Mouse (Mus musculus): ENCODE measurements around the gene Ctnna2.

The Ctnna2 gene

DNA sequence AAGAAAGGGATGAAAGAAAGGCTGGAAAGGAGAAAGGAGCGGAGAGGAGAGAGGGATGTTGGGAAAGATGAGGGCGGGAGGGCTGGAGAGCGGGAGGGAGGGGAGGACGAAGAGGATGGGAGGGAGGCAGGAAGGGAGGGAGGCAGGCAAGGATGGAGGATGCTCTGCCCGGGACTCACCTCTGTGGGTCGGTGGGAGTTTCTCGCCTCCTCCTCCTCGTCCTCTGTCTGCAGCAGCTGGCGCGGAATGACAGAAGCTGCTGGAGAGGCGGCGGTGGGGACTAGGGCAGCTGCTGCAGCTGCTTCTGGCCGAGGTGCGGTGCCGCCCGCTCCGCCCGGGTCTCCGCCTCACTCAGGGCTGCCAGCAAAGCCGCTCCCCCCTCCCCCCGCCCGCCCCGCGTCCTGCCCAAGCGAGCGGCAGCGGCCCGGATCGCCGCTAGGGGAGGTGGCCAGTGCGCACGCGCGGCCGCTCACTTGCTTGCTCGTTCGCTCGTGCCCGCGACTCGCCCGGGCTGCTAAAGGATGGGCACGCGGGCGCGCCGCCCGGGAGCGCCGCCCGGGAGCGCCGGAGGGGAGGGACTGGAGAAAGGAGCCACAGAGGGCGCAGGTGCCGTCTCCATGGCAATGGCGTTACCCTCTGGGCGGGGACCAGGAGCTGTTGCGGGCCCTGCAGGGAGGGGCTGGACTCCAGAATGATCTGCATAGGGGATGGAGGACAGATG, at the start of gene Ctnna2:
Gene Ctnna2 (minus strand): TSS at position 459 of the 721 bp plus-strand sequence.
- peak; percentile 41 for DNase-seq

DNA sequence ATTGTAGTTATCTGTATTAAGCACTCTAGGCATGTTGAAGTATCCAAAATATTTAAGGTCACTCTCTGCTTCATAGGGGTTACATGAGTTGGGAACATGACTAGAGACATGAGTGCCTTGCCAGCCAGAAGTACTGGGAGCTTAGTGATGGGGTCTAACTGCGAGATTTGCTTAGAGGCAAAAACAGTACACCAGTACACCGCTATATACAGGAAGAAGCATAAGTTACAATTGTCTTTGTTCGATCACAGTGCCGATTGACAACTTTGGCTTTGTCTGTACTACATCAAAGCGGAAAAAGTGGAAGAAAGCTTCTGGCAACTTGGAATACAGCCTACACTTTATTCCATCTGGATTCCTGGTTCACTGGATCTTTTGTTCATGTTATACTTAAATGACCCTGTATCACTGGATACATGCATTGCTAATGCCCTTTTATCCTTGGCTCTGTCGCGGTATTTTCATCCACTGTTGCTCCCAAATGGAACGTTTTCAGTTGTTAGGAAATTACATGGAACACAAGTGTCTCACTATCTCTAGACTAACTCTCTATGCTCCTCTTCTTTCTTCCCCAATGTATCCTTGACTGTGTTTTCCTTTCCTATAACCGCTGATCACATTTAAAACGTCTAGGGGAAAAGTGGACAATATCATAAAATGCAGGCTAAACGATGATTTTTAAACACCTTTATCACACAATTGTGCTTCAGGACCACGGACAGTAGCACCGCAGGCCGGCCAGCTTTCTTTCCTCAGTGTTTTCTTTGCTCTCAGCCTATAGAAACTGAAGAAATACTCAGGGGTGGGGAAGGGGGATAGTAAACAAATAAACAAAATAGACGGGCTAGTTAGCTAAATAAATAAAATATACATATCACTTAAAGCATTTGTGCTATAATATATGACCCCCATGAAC, 896 bp upstream of the Ctnna2 start:
- no peak for DNase-seq

DNA sequence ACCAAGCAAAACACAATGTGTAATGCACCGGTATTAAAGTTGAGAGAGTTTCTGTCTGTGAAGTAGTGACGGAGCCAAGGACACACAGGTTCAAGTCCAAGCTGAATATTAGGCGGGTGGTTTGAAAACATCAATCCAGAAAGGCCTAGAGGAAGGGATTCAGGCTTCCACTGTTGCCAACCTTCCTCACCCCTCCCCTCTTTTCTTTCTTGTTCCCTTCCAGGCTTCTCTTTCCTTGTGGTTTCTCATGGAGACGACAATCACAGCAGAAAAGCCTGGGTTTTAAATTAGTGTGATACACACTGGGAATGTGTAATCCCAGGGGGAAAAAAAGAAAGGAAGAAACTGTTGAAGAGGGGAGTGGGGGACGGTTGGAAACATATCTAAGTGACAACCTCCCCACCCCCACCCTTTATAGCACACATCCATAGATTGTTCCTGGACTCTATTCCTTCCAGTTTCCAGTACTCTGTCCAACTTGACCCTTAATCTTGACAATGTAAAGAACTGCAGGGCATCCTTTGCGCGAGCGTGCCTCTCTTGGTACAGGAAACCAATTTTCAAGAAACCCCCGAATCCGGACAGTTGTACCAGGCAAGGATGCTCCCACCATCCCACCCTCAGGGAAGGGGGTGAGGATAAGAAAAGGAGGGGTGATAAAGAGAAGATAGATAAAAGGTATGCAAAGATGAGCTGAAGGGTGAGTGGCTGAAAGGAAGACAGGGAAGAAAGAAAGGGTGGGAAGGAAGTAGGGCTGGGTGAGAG, 841 bp downstream of the Ctnna2 start:
- no peak for DNase-seq

DNA sequence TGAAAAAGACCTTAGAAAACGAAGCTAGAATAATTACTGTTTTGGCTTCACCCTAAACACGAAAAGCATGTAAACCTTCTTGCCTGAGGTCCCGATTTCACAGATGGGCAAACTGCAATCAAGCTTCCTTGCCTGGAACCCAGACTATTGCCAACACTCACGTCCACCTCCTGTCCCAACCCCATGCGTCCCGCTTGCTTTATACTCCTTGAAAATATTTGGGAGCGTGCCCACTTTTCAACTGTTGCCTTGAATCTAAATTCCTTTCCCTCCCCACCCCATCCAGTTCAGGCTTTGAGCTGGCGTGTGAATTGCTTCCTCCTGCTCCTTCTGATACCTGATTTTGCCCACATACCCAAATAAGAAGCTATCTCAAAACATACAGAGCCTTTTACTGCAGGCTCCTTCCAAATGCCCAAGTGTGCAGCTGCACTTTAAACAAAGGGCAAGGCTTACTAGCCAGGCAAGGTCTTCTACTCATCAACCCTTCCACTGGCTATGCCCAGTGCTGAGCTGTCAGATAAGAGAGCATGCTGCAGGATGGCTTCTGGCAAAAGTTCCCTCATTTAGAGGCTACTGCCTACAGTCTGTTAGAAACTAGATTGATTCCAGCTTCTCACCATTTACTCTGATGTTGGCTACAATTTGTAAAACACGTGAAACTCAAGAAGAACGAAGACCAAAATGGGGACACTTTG, 8.8 kb downstream of the Ctnna2 start:
- DNase-seq: no peak

DNA sequence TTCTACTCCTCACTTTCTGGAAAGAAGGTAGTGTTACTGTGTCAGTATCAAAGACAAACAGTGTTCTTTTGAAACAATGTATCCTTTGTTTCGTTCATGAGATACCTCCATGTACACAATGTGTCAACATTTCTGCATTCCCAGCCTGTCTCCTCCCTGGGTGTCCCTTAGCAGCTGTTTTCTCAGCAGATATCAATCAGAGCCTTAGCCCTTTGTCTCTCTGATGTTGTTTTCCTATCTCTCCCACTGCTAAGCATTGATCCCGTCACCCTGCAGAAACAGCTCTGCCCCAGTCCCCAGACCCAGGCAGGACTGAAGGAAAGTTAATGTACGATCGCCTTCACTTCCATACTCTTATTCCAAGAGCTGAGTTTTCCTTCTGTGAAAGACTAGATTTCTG, 9.7 kb downstream of the Ctnna2 start:
- DNase-seq: no peak

DNA sequence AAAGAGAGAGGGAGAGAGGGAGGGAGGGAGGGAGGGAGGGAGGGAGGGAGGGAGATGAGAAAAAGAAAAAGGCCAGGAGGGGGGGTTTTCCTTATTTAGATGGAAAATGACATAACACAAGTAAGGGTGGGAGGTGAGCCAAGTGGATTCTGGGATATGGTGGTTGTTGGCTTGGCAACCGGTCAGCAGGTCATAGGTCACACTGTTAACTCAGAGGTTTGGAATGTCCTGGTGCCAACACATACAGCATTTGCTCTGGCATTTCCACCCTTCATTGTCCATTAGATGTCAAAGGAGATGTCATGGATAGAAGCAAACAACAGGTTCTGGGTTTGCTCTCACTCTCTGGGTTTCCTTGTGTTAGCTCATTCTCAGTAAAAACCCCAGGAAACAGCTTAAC, 17.5 kb downstream of the Ctnna2 start:
- no peak for DNase-seq

DNA sequence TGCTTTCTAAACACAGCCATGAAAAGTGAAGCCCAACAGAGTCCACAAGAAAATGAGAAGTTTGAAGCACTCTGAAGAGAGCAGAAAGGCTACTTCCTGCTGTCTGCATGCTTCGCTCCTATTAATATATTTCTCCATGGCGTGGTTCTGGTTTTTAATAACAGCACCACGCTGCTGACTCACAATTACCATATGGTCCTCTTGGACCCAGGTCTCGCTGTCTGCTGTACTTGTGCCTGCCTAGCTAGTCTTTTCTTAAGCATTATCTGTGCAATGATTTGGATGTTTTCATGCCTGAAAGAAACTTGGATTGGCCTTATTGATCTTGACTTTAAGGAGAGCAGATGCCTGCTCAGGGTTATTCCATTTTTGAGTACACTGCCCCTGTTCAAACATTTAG, 28.2 kb downstream of the Ctnna2 start:
- no peak for DNase-seq

DNA sequence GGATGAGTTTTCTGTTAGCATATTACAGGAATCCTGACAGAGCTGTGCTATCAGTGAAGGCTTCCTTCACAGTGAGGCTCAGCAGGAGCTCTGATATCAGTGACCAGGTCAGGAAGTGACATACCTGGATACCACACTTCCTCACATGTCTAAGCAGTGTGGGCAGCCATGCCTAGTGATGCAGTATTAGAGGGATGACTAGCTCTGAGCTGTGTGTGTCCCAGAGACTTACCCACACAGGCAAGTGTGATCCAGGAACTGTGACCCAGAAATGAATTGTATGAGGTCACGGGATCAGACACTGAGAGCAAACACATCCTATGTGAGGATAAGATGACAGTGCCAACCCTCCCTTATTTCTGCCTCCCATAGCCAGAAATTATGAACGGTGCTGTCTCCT, 28.8 kb downstream of the Ctnna2 start:
- no peak for DNase-seq

DNA sequence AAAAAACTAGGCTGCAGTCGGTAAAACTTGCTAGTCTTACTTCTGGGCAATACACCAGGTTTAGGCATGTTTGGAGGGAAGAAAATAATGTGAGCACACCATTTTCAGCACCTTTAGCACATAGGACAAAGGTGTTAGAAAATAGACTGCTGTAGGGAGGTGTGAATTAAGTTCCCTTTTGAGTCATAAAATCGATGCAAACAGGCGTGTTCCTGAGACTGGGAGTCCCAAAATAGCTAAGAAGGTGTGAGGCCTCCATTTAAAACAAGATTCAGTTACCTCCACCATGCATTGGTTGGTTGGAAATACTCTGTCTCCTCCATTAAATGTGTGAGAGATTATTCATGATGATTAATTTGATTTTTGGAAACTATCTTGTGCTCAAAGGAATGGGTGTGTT, 50.1 kb downstream of the Ctnna2 start:
- no peak for DNase-seq

DNA sequence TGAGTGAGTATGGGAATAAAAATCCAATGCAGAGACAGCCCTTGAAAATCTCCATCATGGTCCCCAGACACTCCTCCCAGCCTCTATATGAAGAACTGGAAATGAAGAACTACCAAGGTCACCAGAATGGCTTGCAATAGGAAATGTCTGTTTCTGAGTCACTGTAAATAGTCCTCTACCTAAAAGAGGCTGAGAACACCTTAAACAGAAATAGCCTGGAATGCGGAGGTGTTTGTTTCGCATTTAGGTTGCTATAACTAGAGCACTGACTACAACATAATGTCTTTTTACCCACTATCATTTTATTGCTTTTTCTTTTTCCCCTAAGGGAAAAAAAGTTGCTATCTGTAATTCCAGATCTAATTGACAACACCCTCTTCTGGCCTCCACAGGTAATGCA, 106.3 kb downstream of the Ctnna2 start:
- DNase-seq: no peak

DNA sequence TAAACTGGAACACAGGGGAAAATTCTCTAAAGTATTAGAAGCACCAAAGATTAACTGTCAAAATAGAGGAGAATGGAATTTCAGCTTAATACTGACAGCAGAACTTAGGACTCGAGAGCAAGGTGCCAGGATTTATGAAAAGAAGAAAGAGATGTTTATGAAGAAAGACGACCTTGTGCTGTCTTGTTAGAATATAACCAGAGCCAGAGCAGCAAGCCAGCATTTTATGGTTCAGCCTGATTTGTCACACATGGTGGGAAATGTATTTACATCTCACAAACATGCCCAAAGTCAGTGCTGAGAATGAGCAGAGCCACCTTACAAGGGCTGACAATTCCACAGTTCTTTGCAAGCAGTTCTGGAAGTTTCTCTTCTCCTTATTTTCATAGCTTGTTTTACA, 110.2 kb downstream of the Ctnna2 start:
- DNase-seq: no peak

DNA sequence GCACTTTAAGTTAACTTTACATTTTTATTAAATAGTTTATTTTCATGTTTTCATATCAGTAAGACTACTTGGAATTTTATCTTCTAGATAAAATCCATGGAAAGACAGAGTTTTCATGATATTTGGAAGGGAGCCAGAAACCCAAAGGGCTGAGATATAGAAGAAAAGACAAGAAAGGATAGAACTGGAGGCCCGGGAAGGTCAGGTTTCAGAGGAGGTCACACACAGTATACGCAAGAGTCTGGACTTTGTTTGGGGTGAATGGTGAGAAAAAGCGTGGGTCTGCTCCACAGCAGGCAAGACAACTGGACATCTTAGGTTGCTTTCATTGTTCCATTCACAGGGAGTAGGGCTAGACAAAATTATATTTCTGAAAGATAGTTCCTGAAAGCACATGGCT, 111.4 kb downstream of the Ctnna2 start:
- DNase-seq: no peak

DNA sequence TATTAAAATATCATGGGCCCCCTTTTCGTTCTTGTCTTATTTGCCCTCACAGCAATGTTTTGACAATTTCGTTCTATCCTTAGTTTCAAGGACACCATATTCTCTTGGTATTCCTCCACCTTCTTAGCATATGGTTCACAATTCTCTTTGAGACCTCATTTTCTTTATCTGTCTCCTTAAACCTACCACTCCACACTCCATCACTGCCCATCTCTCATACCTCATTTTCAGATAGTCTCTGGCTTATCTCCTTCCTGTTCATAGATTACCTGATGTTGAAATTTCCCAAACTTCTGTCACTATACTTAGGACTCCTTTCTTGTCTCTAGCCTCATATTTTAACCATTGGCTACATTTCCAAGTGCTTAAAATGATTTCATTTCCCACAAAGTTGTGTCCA, 116.1 kb downstream of the Ctnna2 start:
- DNase-seq: no peak

DNA sequence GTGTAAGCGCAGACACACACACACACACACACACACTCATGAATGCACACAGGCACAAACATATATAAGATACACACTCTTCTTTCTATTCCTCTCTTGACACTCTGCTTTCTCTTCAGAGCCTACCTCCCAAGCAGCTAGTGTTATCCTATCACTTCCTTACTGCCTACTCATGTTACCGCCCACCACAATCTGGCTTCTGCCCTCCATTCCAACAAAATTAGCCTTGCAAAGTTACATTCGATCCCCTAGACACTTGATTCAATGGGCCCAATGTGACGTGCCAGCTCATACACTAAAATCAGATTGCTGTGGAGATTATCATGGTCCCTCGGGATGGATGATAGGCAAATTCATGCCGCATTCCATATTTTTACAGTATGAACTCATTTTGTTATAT, 116.7 kb downstream of the Ctnna2 start:
- DNase-seq: no peak

DNA sequence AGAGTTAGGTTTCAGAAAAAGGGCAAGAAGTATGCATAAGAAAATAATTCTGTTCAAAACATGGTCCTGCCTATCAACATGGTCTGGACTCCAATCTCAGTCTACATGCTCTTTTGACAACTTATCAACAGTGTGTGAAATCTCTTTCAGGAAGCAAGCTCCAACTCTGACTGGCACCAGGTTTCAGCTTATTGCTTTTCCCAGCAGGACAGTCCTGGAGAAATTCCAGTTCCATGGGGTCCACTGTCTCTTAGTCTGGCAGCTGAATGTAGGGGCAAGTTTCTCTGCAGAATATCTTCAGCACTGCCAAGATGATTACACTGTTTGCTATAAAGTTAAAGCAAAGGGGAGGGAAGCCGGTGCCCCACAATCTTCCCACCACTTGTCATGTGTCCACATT, 130.1 kb downstream of the Ctnna2 start:
- DNase-seq: no peak

DNA sequence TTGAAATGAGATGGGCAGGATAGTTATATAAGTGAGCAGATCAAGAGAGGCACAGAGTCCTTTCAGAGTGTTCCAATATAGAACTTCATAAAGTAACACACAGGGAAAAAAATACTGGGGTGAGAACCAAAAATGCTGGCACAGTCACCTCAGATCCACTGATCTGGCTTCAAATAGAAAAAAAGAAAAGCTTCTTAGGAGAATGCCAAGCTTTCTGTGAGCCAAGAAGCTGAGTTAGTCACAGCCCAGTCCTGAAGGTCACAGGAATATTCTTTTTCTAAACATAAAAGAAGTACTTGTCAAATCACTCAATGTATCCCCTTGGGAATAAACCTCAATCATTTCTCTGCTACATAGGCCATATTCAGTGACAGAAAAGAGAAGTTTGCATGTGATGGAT, 130.7 kb downstream of the Ctnna2 start:
- no peak for DNase-seq

DNA sequence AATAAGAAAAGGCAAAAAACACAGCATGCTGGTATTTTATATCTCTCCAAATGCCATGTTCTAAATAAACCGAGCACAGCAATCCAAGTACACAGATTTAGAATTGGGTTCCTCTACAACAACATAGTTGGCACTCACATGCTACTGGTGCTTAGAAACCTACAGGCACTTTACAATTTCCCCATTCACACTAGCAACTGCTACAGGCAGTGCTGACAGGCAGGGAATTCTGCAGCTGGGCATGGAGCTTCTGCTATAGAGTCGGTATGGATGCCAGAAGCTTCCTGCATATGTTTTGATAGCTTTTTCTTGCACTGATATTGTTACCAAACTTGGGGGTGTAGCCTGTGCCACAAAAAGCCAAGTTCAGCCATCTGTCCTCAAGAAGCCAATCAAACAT, 131.8 kb downstream of the Ctnna2 start:
- no peak for DNase-seq

DNA sequence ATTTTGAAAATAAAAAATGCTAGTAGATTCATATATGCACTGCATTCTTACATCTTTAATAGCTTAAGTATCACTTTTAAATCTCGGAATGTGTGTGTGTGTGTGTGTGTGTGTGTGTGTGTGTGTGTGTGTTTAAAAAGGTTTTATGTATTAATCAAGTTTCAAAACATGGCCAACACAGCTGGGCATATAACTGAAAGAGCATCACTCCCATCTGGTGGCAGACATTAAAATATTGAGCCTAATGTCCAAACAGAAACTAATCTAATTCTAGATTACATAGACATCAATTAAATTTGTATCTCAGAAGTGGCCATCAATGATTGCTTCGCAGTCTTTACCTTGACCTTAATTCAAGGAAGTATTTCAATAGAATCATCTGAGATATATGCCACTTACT, 140.4 kb downstream of the Ctnna2 start:
- no peak for DNase-seq

DNA sequence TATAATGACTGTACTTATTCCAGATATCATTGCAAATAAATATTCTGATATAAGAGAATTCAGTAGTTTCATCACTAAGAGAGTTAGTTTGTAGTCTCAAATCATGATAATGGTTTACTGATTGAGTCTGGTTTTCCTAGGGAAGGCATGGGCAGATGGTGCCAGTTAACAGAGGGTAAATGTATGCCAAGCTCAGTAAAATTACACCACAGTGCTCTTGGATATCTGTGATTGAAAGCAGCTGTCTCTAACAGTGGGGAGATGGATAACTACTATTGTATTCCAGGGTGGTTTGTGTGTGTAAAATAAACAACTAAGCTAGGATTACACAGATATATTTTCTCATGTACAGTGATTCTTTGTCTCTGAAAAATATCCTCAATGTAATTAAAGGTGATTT, 140.8 kb downstream of the Ctnna2 start:
- no peak for DNase-seq

DNA sequence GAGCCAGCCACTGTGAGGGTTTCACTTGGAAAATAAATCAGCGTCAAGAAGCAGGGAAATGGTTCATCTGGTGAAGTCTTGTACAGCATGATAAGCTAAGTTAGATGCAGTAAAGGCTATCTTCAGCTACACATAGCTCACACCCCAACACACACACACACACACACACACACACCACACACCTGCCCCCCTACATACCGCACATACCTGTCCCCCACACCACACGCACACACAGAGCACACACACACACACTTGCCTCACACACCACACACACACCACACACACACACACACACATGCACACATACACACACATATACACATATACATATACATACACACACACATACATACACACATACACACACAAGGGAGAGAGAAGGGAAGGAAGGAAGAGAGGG, 142.0 kb downstream of the Ctnna2 start:
- DNase-seq: no peak

DNA sequence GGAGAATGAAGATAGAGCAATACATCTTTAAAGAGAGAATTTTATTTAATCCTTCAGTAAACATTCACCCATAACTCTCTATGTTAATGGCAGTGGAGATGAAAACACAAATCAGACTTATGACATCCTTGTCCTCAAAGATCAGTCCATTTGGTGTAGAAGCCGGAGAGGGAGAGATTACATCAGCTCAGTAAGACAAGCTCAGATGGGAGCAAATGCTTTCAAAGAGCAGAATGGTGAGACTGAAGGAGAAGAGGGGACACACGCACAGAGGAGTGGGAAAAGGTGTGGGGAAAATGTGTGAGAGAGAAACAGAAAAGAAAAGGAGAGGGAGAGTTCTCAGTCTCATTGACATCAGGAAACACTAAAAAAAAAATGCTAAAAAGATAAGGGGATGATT, 144.8 kb downstream of the Ctnna2 start:
- DNase-seq: no peak

DNA sequence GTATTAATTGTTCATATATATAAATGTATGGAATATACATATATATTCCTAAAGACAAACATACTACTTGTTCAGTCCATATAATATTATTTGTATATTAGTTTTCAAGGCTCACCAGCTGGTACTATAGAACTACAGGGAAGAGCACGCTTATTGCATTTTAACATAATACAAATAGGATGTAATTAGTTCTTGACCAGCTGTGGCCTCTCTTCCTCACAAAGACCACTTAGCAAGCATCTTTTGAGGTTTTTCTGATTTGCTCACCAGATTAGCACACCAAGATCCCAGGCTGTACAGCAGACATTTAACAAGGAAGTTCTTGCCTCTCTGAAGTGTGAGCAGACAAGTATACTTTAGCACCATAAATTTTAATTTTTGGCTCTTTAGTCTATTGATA, 152.0 kb downstream of the Ctnna2 start:
- DNase-seq: no peak

DNA sequence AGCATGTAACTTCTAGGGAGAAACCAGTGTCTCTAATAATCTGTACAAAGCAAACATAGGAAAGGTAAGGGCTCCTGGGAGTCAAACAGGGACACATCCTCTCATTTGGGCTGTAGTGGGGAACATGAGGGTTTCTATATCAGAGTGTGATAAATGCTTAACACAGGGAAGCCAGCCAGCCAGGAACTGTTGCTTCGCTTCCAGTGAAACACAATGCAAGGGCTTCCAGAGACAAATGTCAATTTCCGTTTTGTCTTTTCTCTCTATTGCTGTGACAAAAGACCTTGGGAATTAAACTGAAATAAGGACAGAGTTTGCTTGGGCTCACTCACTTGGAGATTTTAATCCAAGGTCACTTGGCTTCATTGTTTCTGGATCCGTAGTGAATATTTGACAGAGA, 162.4 kb downstream of the Ctnna2 start:
- DNase-seq: no peak
